ENCODE assay signal across 9 mouse cellular contexts in the genomic region with DNA sequence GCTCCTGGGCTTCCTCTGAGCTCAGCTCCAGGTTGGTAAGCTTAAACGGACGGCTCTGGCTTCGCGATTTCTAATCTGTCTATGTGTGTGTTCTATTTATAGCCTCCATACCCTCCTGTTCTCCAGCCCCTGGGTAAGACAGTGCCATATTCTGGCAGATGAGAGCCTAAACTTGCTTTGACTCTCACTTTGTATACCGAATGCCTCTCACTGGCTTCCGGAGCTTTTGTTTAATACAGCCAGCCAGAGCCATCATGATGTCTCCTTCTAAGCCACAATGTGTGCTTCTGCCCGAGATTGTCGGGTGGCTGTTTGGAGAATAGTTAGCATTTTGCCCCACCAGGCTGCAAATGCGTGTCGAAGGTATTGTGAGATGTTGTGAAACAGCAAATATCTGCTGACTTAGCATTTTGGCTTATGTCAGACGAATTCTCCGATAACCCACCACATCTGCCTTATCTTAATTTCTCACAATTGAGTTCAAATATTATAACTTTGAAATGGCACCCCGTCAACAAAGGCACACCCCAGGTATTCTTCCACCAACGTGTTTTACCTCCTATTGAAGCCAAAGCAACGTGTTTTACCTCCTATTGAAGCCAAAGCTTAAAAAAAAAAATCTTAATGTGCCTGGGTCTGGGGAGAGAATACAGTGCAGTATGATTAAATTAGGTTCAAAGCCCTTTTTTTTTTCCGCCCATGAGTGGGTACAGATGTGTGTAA.
A peak's percentile ranks its signal among the peaks of the same experiment; 100 is the strongest.
DNase-seq lines count a peak whose midpoint lies in the region; ATAC-seq and TF ChIP-seq lines count a peak whose summit lies in the region.
"Had no signal": no experiment of that assay in that cellular context is flagged by ENCODE, and none has a peak within 500 bp of the region (broad histone marks: within the 10 kb centered on the region; RNA-seq: fewer than 3 reads in every experiment).

No protein-coding gene starts in this region.

- H3K36me3 ChIP-seq in kidney, adult 2 months (ENCODE audit: control insufficient read depth, insufficient read depth, low read length) = no peaks in the 10 kb centered on the region
- H3K36me3 ChIP-seq in limb, embryonic 11.5 days (ENCODE audit: control insufficient read depth, insufficient read depth, low read length) = no peaks in the 10 kb centered on the region

- H3K27me3 ChIP-seq in kidney, adult 2 months (replicated peaks; ENCODE audit: control insufficient read depth, insufficient read depth, low read length) = no peaks in the 10 kb centered on the region
- peaks cover 10% of the 10 kb centered on the region for H3K27me3 ChIP-seq in limb, embryonic 11.5 days (ENCODE audit: control insufficient read depth, insufficient read depth, low read length)

- TF ChIP-seq CTCF in kidney, adult 2 months (conservative IDR thresholded peaks at IDR 0.05; ENCODE audit: insufficient read depth, insufficient read length, low read depth, low read length) = no peak

- 6% methylated on average over 16 of the region's 16 CpGs for WGBS in kidney, adult 2 months
- WGBS in limb, embryonic 11.5 days = 6% methylated on average over 16 of the region's 16 CpGs

- H3K27ac ChIP-seq in kidney, adult 2 months (ENCODE audit: insufficient read depth, low read depth, low read length) = no peak overlapping the region
- no peak overlapping the region for H3K27ac ChIP-seq in limb, embryonic 11.5 days (replicated peaks; ENCODE audit: low read depth, low read length)

- TF ChIP-seq POLR2A in kidney, adult 2 months (IDR thresholded peaks at IDR 0.05; ENCODE audit: low read depth, low read length) = no peak

- peaks cover 6% of the 10 kb centered on the region for H3K4me1 ChIP-seq in kidney, adult 2 months (ENCODE audit: control insufficient read depth, insufficient read depth, low read length)
- 0 out of 2 replicates have a peak, but pooled peaks cover 2% of the 10 kb centered on the region for H3K4me1 ChIP-seq in limb, embryonic 11.5 days (ENCODE audit: control insufficient read depth, insufficient read depth, low read length)

- H3K4me2 ChIP-seq in limb, embryonic 11.5 days (ENCODE audit: low read depth, severe bottlenecking) = peak overlapping the region; percentile 59

- H3K9ac ChIP-seq in limb, embryonic 11.5 days (ENCODE audit: low read length) = no peak overlapping the region

- peak; percentile 7 to 58; a peak in 1 of 4 replicates for ATAC-seq in hematopoietic stem cell, adult 5-6 weeks (replicated peaks in 1 of 2; ENCODE audit: insufficient read depth in 1 of 2, low FRiP score in 2 of 2, low TSS enrichment in 1 of 2, low read depth in 1 of 2, poor library complexity in 2 of 2, severe bottlenecking in 2 of 2)
- ATAC-seq in limb, embryonic 11.5 days (ENCODE audit: insufficient number of reproducible peaks, low FRiP score, low TSS enrichment, low read depth) = no peak
- ATAC-seq: Patski had no signal

- no peaks in the 10 kb centered on the region for H3K9me3 ChIP-seq in limb, embryonic 11.5 days (ENCODE audit: control insufficient read depth, low read length)

- H3K4me3 ChIP-seq in kidney, adult 2 months (ENCODE audit: insufficient read depth, low read depth, low read length) = peak overlapping the region; percentile 42
- H3K4me3 ChIP-seq in limb, embryonic 11.5 days (ENCODE audit: low read depth, low read length) = peak overlapping the region; percentile 29

- DNase-seq in kidney, adult 2 months = no peak
- no peak for DNase-seq in kidney, adult 18-20 months
- DNase-seq in cerebellum, postnatal 14 days = peak; percentile 38 to 60
- DNase-seq in limb, embryonic 11.5 days (ENCODE audit: low spot score) = peak; percentile 53
- DNase-seq in right cerebral cortex, adult 18-20 months = peak; percentile 40
- DNase-seq in adrenal gland, postnatal 36 days = no peak
- DNase-seq in thymus, postnatal 10 days (ENCODE audit: low spot score in 2 of 2) = no peak

Comparison
In these comparisons a context has a peak if more than half of its experiments do, and no peak if none do; other contexts are left out.
1. DNase-seq: peak in cerebellum, postnatal 14 days (2 of 2), limb, embryonic 11.5 days (single experiment) and right cerebral cortex, adult 18-20 months (single experiment); none in kidney, adult 2 months (single experiment), kidney, adult 18-20 months (single experiment), adrenal gland, postnatal 36 days (0 of 2) and thymus, postnatal 10 days (0 of 2).